Mouse (Mus musculus) B cell, adult (primary cell): Measurements from ENCODE around the gene Ddr1. TPM values are rescaled to one million over a fixed set of nuclear protein-coding genes. Genes with fewer than 3 reads are reported as not detected.

Experiments used
- total RNA-seq: library from RNA; stranded (reverse); gene quantifications from 4 replicates; pipeline ENCODE4 v1.2.4, GENCODE M21; 2023; ENCODE audit not compliant: inconsistent age

Gene Ddr1
- total RNA-seq, result not detected in 4 replicates

GRCm38 (mm10) chr17:35704621-35705464 is at the start of gene Ddr1:
TSS of gene Ddr1 (minus strand) at chr17:35704621.

DNA sequence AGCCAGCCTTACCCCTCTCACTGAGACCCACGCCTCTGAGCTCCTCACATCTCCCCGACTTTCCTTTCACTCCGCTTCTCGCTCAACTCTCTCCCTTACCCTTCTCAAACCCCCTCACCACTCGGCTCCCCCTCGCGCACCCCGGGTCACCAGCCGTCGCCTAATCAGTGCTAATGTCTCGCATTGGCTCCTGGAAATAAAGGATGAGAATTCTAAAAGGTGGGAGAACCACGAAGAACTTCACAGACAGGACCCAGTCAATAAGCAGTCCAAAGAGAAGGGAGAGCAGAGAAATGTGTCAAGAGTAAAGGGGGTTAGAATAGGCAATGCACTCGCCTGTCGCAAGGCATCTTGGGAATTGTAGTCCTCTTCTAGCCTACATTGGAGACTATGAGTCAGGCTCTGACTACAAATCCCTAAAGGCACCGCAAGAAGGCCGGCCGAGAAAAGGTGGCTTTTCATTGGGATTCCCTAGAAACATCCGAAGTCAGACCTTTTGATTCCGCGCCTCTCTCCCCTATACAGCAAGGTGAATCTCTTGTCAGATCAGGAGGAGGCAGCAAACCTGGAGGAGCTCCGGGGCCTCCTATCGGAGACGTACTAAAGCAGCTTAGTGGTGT is 30.9 kb downstream of the Ddr1 start, which contains the start of gene Gtf2h4:
Gtf2h4 (minus strand) TSS at position 324 of the 620 bp plus-strand sequence.

DNA sequence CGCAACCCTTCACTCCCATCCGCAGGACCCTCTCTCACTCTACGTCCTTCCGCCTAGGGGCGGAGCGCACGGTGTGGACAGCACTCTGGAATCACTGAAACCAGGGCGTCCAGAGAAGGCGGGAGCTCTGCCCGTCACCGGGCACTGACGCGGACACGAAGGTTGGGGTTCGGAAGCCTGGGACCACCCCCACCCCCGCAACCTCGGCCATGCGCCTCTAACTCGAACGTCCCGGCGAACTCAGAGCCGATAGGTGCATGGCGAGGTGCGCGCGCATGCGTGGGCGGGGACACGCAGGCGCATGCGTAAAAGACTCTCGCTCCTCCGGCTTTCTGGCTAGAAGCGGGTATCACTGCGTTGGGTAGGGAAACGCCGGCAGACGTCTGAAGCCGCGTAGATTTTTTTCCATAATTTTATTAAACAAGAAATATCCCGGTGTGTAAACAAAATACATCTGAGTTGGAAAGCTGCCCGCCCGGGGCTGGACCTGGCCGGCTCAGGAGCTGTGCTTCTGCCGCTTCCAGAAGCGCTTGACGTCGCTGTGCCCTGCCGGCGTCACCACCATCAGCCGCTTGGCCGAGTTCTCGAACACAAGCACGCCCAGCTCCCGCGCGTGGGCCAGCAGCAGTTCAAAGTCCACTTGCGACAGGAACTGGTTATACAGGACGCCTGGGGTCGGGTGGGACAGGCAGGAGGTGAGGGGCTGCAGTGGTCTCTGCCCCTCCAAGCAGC is 36.9 kb downstream of the Ddr1 start, which contains the start of gene Vars2:
Vars2 (minus strand) TSS at position 259 of the 732 bp plus-strand sequence.

DNA sequence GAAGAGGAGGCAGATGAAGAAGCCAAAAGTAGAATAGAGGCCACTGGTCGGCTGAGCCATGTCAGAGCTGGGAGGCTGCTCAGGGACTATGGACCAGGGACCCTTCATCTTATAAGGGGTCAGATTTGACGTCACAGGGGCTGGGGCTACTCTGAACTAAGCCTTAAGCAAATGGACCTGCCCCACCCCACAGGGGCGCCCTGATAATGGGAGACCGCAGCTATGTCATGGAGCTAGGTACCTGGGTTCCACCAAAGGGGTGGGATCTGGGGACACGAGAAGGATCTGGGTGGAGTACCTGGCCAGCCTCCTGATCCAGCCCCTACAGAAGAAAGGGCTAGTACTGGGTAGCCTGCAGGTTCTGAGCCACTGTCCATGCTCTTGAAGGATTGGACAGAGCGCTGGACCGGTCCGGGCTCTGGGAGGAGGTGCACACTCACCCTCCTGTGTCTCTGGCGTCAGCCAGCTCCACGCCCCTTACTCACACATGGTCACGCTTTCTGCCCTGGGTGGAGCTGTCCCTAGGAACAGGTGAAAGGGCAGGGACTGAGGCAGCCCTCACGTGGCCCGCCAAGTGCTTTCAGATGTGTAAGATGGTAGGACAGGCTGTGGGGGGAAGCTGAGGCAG is 60.7 kb downstream of the Ddr1 start, which contains the start of gene Mucl3:
Mucl3 (minus strand) TSS at position 87 of the 628 bp plus-strand sequence.

Other genes starting within 250 kb of the Ddr1 start
- 55.8 to 66.3 TPM (median 64.4 TPM) in 4 replicates for gene H2-Q10, start 234.5 kb downstream of the Ddr1 start, total RNA-seq
- 0.63 to 0.74 TPM (median 0.67 TPM) in 3 of 4 replicates, not detected in the other for gene Pou5f1, start 198.6 kb downstream of the Ddr1 start, total RNA-seq
- 4.8 to 6.8 TPM (median 5.4 TPM) in 4 replicates for gene Tcf19, start 187.8 kb downstream of the Ddr1 start, total RNA-seq
- 11.5 to 19.0 TPM (median 13.4 TPM) in 4 replicates for gene Cchcr1, start 187.5 kb downstream of the Ddr1 start, total RNA-seq
- gene Psors1c2, start 171.4 kb downstream of the Ddr1 start, total RNA-seq, result not detected in 4 replicates
- not detected in 4 replicates for gene Cdsn, start 152.5 kb downstream of the Ddr1 start, total RNA-seq
- not detected in 4 replicates for gene 2300002M23Rik, start 137.2 kb downstream of the Ddr1 start, total RNA-seq
- not detected in 4 replicates for gene Sfta2, start 103.1 kb downstream of the Ddr1 start, total RNA-seq
- gene Gm9573, start 78.0 kb downstream of the Ddr1 start, total RNA-seq, result not detected in 4 replicates
- not detected in 4 replicates for gene Mucl3, start 60.9 kb downstream of the Ddr1 start, total RNA-seq
- gene Vars2, start 37.0 kb downstream of the Ddr1 start, total RNA-seq, result 43.2 to 67.6 TPM (median 49.8 TPM) in 4 replicates
- gene Gtf2h4, start 30.9 kb downstream of the Ddr1 start, total RNA-seq, result 17.9 to 21.2 TPM (median 19.8 TPM) in 4 replicates
- 0.63 to 0.99 TPM (median 0.78 TPM) in 3 of 4 replicates, not detected in the other for gene Ier3, start 117.1 kb upstream of the Ddr1 start, total RNA-seq
- gene Flot1, start 118.6 kb upstream of the Ddr1 start, total RNA-seq, result 16.0 to 20.9 TPM (median 18.6 TPM) in 4 replicates
- gene Tubb5, start 133.7 kb upstream of the Ddr1 start, total RNA-seq, result 262 to 275 TPM (median 274 TPM) in 4 replicates
- 71.4 to 86.6 TPM (median 79.7 TPM) in 4 replicates for gene Mdc1, start 136.9 kb upstream of the Ddr1 start, total RNA-seq
- gene Nrm, start 156.7 kb upstream of the Ddr1 start, total RNA-seq, result 80.2 to 95.7 TPM (median 86.5 TPM) in 4 replicates
- gene Ppp1r18, start 161.0 kb upstream of the Ddr1 start, total RNA-seq, result 209 to 233 TPM (median 217 TPM) in 4 replicates
- gene Dhx16, start 175.2 kb upstream of the Ddr1 start, total RNA-seq, result 103 to 128 TPM (median 115 TPM) in 4 replicates
- gene 2310061I04Rik, start 192.8 kb upstream of the Ddr1 start, total RNA-seq, result 16.2 to 22.4 TPM (median 19.8 TPM) in 4 replicates
- 14.7 to 21.4 TPM (median 18.2 TPM) in 4 replicates for gene Atat1, start 205.5 kb upstream of the Ddr1 start, total RNA-seq
- gene Mrps18b, start 211.8 kb upstream of the Ddr1 start, total RNA-seq, result 69.7 to 78.6 TPM (median 73.2 TPM) in 4 replicates
- 159 to 172 TPM (median 168 TPM) in 4 replicates for gene Ppp1r10, start 211.8 kb upstream of the Ddr1 start, total RNA-seq